Mouse (Mus musculus): Measurements from ENCODE around the gene St6gal2.

The St6gal2 gene

DNA sequence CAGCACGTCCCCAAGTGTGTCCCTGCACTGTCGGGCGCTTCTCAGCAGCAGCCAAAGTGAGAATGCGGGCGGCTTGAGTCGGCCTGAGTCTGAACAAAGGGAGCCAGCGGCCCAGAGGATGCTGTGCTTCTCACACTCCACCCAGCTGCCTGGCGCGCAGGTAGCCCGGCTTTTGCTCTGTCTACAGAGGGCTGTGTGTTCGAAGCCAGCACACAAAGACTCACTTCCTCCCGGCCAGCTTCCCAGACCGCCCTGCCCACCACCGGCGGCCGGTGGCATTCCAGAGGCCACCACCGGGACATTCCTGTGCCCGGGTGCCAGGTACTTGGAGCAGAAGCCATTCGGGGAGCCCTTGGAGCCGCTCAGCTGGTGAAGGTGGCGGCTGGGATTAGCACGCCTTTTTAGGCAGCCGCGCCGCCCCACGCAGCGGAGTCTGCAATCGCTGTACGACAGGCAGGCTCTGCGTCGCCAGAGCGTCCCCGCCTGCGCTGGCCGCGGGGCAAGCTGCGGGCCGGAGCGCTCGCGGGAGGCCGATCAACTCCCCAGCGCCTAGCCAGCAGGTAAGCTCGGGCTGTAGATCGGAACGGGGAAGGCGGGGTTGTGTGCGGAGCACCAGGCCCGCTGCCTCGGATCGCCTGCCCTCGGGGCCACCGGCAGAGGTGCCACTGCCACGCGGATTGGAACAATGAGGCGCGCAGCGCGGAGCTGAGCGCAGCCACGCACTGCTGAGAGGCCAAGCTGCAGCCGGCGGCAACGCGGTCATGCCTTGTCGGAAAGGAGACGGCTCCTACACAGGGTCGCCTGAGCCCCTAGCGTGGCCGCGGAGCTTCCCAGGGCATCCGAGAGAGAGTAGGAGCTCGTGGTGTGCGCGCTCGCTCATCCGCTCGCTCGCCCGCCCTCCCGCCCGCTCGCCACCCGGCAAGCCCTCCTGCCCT, at the start of gene St6gal2:
St6gal2 (plus strand) TSS at position 133 of the 935 bp plus-strand sequence.
- no peak for DNase-seq

GRCm38 (mm10) chr17:55406043-55406442, 39.1 kb upstream of the St6gal2 start:
- DNase-seq = no peak

DNA sequence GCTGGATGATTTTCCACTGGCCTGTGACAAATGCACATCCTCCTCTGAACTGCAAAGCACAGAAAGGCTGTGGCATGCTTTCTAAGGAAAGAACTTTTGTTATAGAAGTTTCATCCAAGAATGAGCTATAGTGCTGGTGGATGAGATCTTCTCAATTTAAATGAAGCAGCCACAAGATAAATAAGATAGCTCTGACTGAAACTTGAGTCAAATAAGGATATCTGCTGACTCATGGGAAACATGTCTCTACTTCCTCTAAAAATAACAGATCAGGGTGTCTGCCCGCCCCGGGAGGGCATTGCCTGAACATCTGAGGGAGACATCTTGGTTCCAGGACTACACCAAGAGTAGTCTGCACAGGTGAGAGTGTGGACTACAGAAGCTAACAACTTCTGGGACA, 28.7 kb upstream of the St6gal2 start:
- DNase-seq = no peak

GRCm38 (mm10) chr17:55446185-55446527, 974 bp downstream of the St6gal2 start:
- DNase-seq = no peak

- no peak for DNase-seq
Measured at GRCm38 (mm10) chr17:55446698-55447097, 1.5 kb downstream of the St6gal2 start.

- no peak for DNase-seq
Measured at GRCm38 (mm10) chr17:55450943-55451342, 5.8 kb downstream of the St6gal2 start.

- DNase-seq = no peak
Measured at GRCm38 (mm10) chr17:55454487-55454886, 9.3 kb downstream of the St6gal2 start.

- DNase-seq = no peak
Measured at GRCm38 (mm10) chr17:55460187-55460586, 15.0 kb downstream of the St6gal2 start.

DNA sequence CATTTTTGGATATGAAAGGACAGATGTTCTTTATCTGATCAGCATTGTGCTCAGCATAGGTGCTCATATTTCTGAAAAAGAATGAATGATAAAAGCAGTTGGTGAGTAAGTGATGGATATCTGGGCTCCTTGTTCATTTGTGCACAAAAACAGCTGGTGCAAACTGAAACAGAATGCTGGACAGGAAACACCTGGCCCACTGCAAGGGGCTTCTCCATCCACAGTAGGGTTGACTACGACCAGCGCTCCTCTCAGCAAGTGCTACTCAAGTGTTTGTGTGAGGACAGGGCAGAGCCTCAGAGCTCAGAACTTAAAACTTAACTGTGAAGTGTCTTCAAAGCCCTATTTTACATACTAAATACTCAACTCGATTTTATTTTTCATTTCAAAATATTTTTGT, 22.4 kb downstream of the St6gal2 start:
- DNase-seq = no peak

- no peak for DNase-seq
Measured at GRCm38 (mm10) chr17:55468963-55469362, 23.8 kb downstream of the St6gal2 start.

DNA sequence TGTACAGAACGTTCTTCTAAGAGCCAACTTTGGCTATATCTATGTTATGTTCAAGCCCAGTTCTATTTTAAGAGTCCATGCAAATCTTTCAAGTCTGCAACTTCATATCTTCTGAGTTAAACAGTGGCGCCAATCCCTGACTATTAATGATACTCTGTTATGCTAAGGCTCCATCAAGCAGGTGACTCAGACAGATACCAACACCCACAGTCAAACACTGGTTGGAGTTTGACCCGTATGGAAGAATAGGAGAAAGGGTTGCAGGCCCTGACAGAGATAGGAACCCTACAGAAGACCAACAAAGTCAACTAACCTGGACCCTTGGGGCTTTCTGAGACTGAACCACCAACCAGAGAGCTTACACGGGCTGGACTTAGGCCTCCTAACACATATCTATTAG, 30.8 kb downstream of the St6gal2 start:
- DNase-seq = no peak

- no peak for DNase-seq
Measured at GRCm38 (mm10) chr17:55477361-55477760, 32.2 kb downstream of the St6gal2 start.

GRCm38 (mm10) chr17:55479367-55479766, 34.2 kb downstream of the St6gal2 start:
- no peak for DNase-seq

DNA sequence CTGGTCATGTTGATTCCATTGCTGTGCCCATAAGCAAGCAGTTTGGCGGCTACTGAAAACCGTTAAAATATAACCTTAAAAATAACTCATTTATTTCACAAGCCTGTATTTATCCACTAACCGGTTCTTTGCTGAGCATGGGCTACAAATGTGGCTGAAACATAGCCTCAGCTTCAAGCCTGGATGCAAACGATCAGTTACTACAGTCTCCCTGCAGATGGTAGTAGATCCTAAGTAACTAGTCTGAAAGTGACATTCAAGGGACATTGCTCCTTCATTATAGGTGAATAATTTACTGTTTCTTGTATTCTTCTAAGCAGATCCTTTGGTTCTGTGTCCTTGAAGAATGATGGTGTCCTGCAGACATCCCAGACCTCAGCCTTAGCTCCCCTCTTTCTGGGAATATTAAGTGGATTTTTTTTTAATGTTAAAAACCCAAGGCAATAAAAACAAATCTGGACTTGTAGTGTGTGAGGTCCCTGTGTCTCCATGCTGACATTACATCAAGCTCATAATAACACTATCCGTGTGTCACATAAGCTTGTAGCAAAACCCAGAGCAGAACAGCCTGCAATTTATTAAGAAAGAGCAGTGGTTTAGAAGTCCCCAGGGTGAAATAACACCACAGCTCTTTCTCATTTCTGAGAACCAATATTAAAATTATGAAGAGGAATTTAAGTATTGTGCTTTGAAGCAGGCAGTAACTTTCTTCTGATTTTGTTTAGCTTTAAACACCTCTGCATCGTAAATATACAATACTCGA, 39.1 kb downstream of the St6gal2 start:
- DNase-seq = no peak

DNA sequence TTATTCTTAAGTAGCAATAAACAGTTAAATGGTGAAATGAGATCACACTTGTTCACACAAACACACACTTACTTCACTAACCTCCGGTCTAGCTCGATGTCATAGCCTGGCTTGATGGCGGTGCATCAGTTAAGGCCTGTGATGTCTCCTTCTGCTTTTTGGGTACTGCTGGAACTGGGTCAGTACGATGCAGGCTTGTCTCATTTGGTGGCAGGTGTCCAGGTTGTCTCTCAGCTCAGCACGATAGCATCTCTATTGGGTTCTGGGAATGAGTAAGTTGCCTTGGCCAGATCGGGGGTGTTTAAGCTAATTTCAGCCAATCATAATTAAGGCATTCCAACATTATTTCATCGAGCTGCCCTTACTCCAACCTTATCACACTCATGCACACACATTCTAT, 86.7 kb downstream of the St6gal2 start:
- DNase-seq = no peak

DNA sequence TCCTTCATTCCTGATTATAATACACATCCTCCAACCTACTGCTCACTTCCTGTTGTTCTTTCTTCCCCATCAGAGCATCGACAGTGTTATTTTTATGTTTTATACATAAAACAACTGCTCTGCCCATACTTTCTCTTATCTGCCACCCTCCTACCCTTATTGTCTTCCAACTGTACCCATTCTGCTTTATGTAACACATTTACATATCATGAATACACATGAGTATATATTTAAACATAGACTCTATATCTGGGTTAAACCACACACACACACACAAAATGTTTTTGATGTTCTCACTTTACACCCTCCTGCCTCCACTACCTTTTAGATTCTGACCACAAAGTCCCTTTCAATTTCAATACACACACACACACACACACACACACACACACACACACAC, 103.3 kb downstream of the St6gal2 start:
- no peak for DNase-seq

- DNase-seq = no peak
Measured at GRCm38 (mm10) chr17:55561774-55562173, 116.6 kb downstream of the St6gal2 start.
